Mouse (Mus musculus): Measurements from ENCODE around the gene Tgm6. TPM values are rescaled to one million over a fixed set of nuclear protein-coding genes. Genes with fewer than 3 reads are reported as not detected.

Gene Tgm6
- polyA plus RNA-seq, 1 experiment from 2014 or later = not detected

GRCm38 (mm10) chr2:130194894-130195293, 82.7 kb downstream of the Tgm6 start, which contains the start of gene Tmc2:
TSS of gene Tmc2 (plus strand) at chr2:130195194.
- H3K4me1 ChIP-seq (replicated peaks; ENCODE audit: control insufficient read depth, insufficient read depth, low read length) = no peaks in the 10 kb centered on the region
- H3K27ac ChIP-seq (ENCODE audit: low read depth) = no peak within 1 kb of the TSS
- no peaks in the 10 kb centered on the region for H3K9me3 ChIP-seq (ENCODE audit: control insufficient read depth, low read length)
- DNase-seq (ENCODE audit: low spot score) (no peak), ATAC-seq (replicated peaks; ENCODE audit: low FRiP score, low TSS enrichment, low read depth) (no peak)
- H3K4me2 ChIP-seq (ENCODE audit: low read length) = no peak within 1 kb of the TSS
- no peak within 1 kb of the TSS for H3K4me3 ChIP-seq (ENCODE audit: low read depth, low read length)
- no peak within 1 kb of the TSS for H3K9ac ChIP-seq (ENCODE audit: low read length)
- H3K36me3 ChIP-seq (ENCODE audit: control insufficient read depth, insufficient read depth, low read length) = no peaks in the 10 kb centered on the region
- H3K27me3 ChIP-seq (replicated peaks; ENCODE audit: control insufficient read depth, insufficient read depth, low read length) = no peaks in the 10 kb centered on the region
- WGBS = 94% methylated on average over 16 of the region's 16 CpGs

GRCm38 (mm10) chr2:130200961-130201360, 88.7 kb downstream of the Tgm6 start:
- WGBS = 80% methylated on average over 5 of the region's 5 CpGs
- ATAC-seq (replicated peaks; ENCODE audit: low FRiP score, low TSS enrichment, low read depth) = no peak

More at GRCm38 (mm10) chr2:130200961-130201360, 88.7 kb downstream of the Tgm6 start:
- Histone ChIP-seq H3K27ac (ENCODE audit: low read depth) (no peak overlapping the region), H3K9ac (ENCODE audit: low read length) (no peak overlapping the region), H3K9me3 (ENCODE audit: control insufficient read depth, low read length) (no peaks in the 10 kb centered on the region), H3K4me1 (replicated peaks; ENCODE audit: control insufficient read depth, insufficient read depth, low read length) (no peaks in the 10 kb centered on the region), H3K36me3 (ENCODE audit: control insufficient read depth, insufficient read depth, low read length) (no peaks in the 10 kb centered on the region), H3K4me3 (ENCODE audit: low read depth, low read length) (no peak overlapping the region), H3K4me2 (ENCODE audit: low read length) (no peak overlapping the region), H3K27me3 (replicated peaks; ENCODE audit: control insufficient read depth, insufficient read depth, low read length) (no peaks in the 10 kb centered on the region)
- no peak for DNase-seq (ENCODE audit: low spot score)

Other genes with a start within 250 kb of the Tgm6 start
- gene Tgm3, start 100.1 kb upstream of the Tgm6 start, polyA plus RNA-seq (2014; fragmentation: Nextera tagmentation; extraction: Ambion mirVana) = not detected in 2 replicates
- 638 and 666 TPM in 2 replicates for gene Snrpb, start 67.0 kb downstream of the Tgm6 start, polyA plus RNA-seq (2014; fragmentation: Nextera tagmentation; extraction: Ambion mirVana)
- not detected in 2 replicates for gene Tmc2, start 82.8 kb downstream of the Tgm6 start, polyA plus RNA-seq (2014; fragmentation: Nextera tagmentation; extraction: Ambion mirVana)
- gene Nop56, start 162.0 kb downstream of the Tgm6 start, polyA plus RNA-seq (2014; fragmentation: Nextera tagmentation; extraction: Ambion mirVana) = 334 and 362 TPM in 2 replicates
- 214 and 215 TPM in 2 replicates for gene Idh3b, start 172.1 kb downstream of the Tgm6 start, polyA plus RNA-seq (2014; fragmentation: Nextera tagmentation; extraction: Ambion mirVana)
- gene Ebf4, start 182.8 kb downstream of the Tgm6 start, polyA plus RNA-seq (2014; fragmentation: Nextera tagmentation; extraction: Ambion mirVana) = 2.9 and 3.6 TPM in 2 replicates